Mouse (Mus musculus) forebrain, embryonic 12.5 days (tissue): ENCODE results near the gene Gm10563. TPM values are rescaled to one million over a fixed set of nuclear protein-coding genes. Genes with fewer than 3 reads are reported as not detected.
"Not testable (repeated sequence)": the region's sequence is repeated elsewhere in the genome, so short reads cannot be mapped to it uniquely, and the experiment has no call there.

ENCODE experiments used
- ATAC-seq: fragments of 200-750 bp; cut with Nextera tagmentation; 2 replicates; pipeline ENCODE4 v1.8.0; 2017; ENCODE audit warnings: moderate TSS enrichment; ENCODE audit not compliant: low FRiP score
- H3K27ac ChIP-seq: fragments of 300-500 bp; sonication (generic); 2 replicates; pipeline ENCODE4 v1.5.1; 2016; ENCODE audit warnings: mild to moderate bottlenecking
- H3K27me3 ChIP-seq: fragments of 300-500 bp; sonication (generic); 2 replicates; pipeline ENCODE4 v1.6.1; 2016; ENCODE audit warnings: mild to moderate bottlenecking
- H3K36me3 ChIP-seq: fragments of 300-500 bp; sonication (generic); replicated peaks from 2 replicates; pipeline ENCODE4 v1.6.1; 2016; ENCODE audit warnings: mild to moderate bottlenecking
- H3K4me1 ChIP-seq: fragments of 300-500 bp; sonication (generic); 2 replicates; pipeline ENCODE4 v1.6.1; 2016
- H3K4me2 ChIP-seq: fragments of 300-500 bp; sonication (generic); 2 replicates; pipeline ENCODE4 v1.6.1; 2016; ENCODE audit warnings: mild to moderate bottlenecking, moderate library complexity
- H3K4me3 ChIP-seq: fragments of 300-500 bp; sonication (generic); replicated peaks from 2 replicates; pipeline ENCODE4 v1.5.1; 2016; ENCODE audit warnings: mild to moderate bottlenecking
- H3K9ac ChIP-seq: fragments of 300-500 bp; sonication (generic); 2 replicates; pipeline ENCODE4 v1.6.1; 2016; ENCODE audit warnings: mild to moderate bottlenecking
- H3K9me3 ChIP-seq: fragments of 300-500 bp; sonication (generic); 2 replicates; pipeline ENCODE4 v1.6.1; 2016
- WGBS: fragments of 180-500 bp; shearing (Covaris S2); methylation state at CpG from one replicate; pipeline ENCODE4 v1.1.7; 2016; 5-methylcytosine and 5-hydroxymethylcytosine counted together
- polyA plus RNA-seq: library from polyadenylated mRNA; unstranded; fragments of >200 nt; fragmentation: Nextera tagmentation; extraction: Ambion mirVana; gene quantifications from 2 replicates; pipeline ENCODE4 v1.2.1, GENCODE M21; 2016

The Gm10563 gene
- not detected in 2 replicates for polyA plus RNA-seq

DNA sequence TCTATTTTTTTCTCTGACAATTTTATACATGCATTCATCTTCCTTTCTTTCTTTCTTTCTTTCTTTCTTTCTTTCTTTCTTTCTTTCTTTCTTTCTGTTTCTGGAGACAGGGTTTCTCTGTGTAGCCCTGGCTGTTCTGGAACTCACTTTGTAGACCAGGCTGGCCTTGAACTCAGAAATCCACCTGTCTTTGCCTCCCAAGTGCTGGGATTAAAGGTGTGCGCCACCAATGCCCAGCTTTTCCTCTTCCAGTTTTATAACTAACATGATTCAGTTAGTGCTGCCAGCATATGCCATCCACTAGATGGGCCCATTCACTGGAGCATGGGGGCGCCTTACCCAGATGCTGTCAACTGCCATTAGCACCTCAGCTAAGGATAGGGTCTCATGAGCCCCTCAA lies at the start of gene Gm10563:
TSS of gene Gm10563 (minus strand) at position 101 of the 400 bp plus-strand sequence.
- not testable (repeated sequence) for ATAC-seq, H3K27ac ChIP-seq, H3K4me3 ChIP-seq, H3K4me1 ChIP-seq, H3K27me3 ChIP-seq, H3K9me3 ChIP-seq, H3K4me2 ChIP-seq, H3K9ac ChIP-seq
- H3K36me3 ChIP-seq, result peaks cover 91% of the 10 kb centered on the region
- WGBS, result 93% methylated on average over 2 of the region's 2 CpGs

DNA sequence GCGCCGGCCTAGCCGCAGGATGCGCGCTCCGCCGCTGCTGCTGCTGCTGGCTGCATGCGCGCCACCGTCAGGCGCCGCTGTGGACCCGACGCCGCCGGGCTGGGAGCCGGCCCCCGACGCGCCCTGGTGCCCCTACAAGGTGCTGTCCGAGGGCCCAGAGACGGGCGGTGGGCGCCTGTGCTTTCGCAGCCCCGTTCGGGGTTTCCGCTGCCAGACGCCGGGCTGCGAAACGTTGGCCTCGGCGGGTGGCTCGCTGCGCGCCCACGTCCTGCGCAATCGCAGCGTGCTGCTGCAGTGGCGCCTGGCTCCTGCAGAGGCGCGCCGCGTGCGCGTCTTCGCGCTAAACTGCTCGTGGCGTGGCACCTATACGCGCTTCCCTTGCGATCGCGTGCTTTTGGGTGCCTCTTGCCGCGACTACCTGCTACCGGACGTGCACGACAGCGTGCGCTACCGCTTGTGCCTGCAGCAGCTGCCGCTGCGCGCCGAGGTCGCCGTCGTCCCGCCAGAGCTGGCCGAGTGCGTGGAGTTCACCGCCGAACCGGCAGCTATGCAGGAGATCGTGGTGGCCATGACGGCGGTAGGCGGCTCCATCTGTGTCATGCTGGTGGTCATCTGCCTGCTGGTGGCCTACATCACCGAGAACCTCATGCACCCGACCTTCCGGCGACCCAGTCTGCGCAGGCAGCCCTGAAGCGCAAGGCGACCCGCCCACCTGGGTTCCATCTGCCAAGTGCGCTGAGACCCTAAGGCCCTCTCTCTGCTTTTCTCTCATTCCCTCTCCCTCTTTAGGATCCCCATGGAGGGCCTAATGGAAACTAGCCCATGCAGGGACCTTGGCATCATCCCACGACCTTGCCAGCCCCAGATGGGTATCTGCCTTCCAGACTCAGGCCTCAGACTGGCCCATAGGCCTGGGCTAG lies 49.5 kb upstream of the Gm10563 start:
- WGBS, result 1% methylated on average over 91 of the region's 92 CpGs

DNA sequence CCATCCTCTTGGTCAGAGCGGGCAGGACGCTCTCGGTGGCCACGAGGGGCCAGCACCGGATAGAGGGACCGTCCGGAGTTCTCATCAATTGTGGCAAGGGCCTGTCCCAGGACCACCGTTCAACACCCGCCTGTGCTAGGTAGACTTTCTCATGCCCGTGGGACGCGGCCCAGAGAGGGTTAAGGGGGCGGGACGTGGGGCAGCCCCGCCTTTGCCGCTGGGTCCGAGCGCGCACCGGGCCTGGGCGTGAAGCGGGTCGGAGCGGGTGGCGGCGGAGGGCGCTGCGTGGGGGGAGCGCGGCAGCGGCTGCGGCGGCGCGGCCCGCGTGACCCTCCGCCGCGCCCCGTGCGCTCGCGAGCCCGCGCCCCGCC lies 48.9 kb upstream of the Gm10563 start, which contains the start of gene Fndc10:
TSS of gene Fndc10 (plus strand) at position 232 of the 371 bp plus-strand sequence.
- Histone ChIP-seq H3K4me3 (peak within 1 kb of the TSS; percentile 79), H3K9me3 (0 out of 2 replicates have a peak, but pooled peaks cover 3% of the 10 kb centered on the region), H3K4me2 (peak within 1 kb of the TSS; percentile 88), H3K27me3 (peaks cover 50% of the 10 kb centered on the region), H3K4me1 (peaks cover 23% of the 10 kb centered on the region; the same call in 1 of the 2 replicates), H3K9ac (peak within 1 kb of the TSS; percentile 71), H3K27ac (peak within 1 kb of the TSS; percentile 71; the same call in 1 of the 2 replicates), H3K36me3 (no peaks in the 10 kb centered on the region)
- under 1% methylated on average over 34 of the region's 47 CpGs for WGBS
- ATAC-seq, result peak; percentile 81

More for the DNA sequence above, 49.5 kb upstream of the Gm10563 start:
- peak overlapping the region; percentile 79 for H3K4me3 ChIP-seq
- H3K27me3 ChIP-seq, result peaks cover 50% of the 10 kb centered on the region
- H3K4me2 ChIP-seq, result peak overlapping the region; percentile 88
- H3K36me3 ChIP-seq, result no peaks in the 10 kb centered on the region
- peak; percentile 75 for ATAC-seq
- peak overlapping the region; percentile 71 for H3K9ac ChIP-seq
- 0 out of 2 replicates have a peak, but pooled peaks cover 3% of the 10 kb centered on the region for H3K9me3 ChIP-seq
- peak overlapping the region; percentile 71; the same call in 1 of the 2 replicates for H3K27ac ChIP-seq
- H3K4me1 ChIP-seq, result peaks cover 23% of the 10 kb centered on the region; the same call in 1 of the 2 replicates

DNA sequence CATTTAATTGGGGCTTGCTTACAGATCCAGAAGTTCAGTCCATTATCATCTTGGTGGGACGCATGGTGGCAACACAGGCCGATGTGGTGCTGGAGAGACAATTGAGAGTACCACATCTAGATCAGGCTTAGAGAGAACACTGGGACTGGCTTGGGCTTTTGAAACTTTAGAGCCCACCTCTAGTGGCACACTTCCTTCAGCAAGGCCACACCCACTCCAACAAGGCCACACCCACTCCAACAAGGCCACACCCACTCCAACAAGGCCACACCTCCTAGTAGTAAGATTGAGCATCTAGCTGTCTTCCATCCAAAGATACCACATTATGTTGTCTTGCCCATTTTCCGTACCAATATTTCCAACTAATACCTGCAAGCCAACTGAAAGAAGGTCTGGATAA lies 47.2 kb upstream of the Gm10563 start:
- H3K4me1 ChIP-seq, result peaks cover 23% of the 10 kb centered on the region; the same call in 1 of the 2 replicates
- 97% methylated on average over 3 of the region's 3 CpGs for WGBS
- no peak overlapping the region for H3K27ac ChIP-seq
- H3K9ac ChIP-seq, result no peak overlapping the region
- H3K9me3 ChIP-seq, result 0 out of 2 replicates have a peak, but pooled peaks cover 3% of the 10 kb centered on the region
- H3K36me3 ChIP-seq, result no peaks in the 10 kb centered on the region
- no peak overlapping the region for H3K4me3 ChIP-seq
- no peak overlapping the region for H3K4me2 ChIP-seq
- peaks cover 47% of the 10 kb centered on the region for H3K27me3 ChIP-seq
- no peak for ATAC-seq

DNA sequence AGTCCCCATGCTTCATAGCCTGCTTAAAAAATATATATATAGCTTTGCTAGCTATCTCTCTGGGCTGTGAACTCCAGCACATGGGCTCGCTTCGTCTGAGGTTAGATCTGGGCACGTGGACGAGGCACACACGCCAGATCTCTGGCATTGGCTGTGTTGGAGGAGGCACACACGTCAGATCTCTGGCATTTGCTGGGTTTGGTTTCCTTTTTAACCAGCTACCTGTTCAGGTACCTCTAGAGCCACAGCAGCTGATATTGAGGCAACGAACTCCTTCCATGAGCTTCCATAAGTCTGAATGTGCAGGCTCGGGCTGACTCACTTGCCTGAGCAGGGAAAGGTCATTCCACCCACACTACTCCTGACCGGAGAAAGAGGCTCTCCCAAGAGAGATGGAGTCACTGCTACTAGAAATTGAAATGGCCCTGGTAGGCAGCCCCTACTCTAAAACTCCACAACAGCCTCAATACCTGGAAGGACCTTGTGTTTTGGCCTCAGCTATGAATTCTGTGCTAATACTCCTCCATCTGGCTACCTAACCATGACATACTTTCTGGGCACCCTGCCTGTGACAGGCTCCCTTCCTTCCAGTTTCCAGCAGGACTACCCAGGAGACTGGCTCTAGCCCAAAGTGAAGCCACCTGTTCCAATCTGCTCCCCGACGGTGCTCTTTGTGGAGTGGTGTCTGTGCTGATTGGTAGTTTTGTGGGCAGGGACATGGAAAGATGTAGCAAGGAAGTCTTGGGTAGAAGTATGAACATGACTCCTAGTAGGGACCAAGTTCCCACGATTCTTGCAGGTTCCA lies 45.6 kb upstream of the Gm10563 start:
- Histone ChIP-seq H3K4me3 (no peak overlapping the region), H3K27ac (no peak overlapping the region), H3K4me1 (peaks cover 15% of the 10 kb centered on the region; the same call in 1 of the 2 replicates), H3K27me3 (peaks cover 36% of the 10 kb centered on the region), H3K9ac (no peak overlapping the region), H3K36me3 (no peaks in the 10 kb centered on the region), H3K9me3 (0 out of 2 replicates have a peak, but pooled peaks cover 3% of the 10 kb centered on the region), H3K4me2 (no peak overlapping the region)
- ATAC-seq, result no peak
- WGBS, result 89% methylated on average over 12 of the region's 12 CpGs

DNA sequence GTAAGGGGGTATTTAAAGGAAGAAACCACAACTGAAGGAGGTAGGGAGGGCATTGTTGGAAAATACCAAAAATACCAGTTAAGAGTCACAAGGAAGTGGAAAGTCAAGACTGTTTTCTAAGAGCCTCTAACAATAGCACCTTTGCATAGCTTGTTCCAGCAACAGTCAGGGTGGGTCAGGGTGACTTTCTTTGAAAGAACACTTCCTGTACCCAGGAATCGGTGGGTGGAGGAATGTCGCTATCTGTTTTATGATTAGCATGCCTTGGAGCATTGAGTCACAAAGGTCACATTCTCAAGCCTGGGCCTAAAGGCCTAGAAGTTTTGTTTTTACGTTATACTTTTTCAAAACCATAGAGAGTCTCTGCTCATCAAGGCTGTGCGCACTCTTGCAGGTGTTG lies 42.6 kb upstream of the Gm10563 start:
- not testable (repeated sequence) for H3K36me3 ChIP-seq, H3K4me2 ChIP-seq, ATAC-seq, H3K4me3 ChIP-seq, H3K9ac ChIP-seq, H3K9me3 ChIP-seq, H3K27ac ChIP-seq, H3K4me1 ChIP-seq
- 0 out of 2 replicates have a peak, but pooled peaks cover 11% of the 10 kb centered on the region for H3K27me3 ChIP-seq
- 85% methylated on average over 4 of the region's 4 CpGs for WGBS

DNA sequence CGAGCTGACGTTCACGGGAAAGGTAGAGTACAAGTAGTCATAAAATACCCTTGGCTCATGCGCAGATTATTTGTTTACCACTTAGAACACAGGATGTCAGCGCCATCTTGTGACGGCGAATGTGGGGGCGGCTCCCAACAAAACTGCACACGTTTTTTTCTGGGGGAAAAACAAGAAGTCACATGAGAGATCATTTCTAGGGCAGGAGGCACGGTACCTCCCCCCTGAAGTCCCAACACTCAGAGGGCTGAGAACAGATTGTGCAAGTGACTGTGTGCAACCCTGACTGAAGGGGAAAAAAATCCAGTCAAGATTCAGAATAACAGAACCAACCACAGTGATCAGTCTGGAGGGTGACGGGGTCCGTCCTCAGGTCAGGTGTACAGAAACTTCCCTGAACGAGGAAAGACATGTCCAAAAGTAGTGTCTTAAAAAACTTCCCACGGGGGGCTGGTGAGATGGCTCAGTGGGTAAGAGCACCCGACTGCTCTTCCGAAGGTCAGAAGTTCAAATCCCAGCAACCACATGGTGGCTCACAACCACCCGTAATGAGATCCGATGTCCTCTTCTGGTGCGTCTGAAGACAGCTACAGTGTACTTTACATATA lies 38.6 kb upstream of the Gm10563 start:
- H3K27me3 ChIP-seq, H3K27ac ChIP-seq, H3K4me3 ChIP-seq, H3K36me3 ChIP-seq, H3K4me1 ChIP-seq, H3K9ac ChIP-seq, H3K4me2 ChIP-seq, ATAC-seq, H3K9me3 ChIP-seq: not testable (repeated sequence)
- 92% methylated on average over 16 of the region's 19 CpGs for WGBS

DNA sequence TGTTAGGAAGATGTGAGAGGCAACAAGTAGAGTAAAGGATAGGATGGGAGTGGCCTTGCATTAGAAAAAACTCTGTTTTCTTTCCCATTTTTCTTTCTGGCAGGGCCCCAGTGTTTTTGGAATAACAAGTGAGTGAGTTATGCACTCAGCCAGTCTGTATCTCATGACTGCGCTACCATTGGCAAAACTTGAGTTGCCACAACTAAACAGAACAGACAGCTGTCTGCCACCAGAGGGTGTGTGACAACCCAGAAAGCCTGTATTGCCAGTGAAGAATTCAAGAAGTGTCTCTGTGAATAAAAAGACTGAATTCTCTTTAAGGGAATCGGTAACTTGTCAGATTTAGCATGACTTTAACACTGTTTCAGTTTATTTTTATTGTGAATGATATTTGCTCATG lies 30.8 kb upstream of the Gm10563 start:
- Histone ChIP-seq H3K27ac (no peak overlapping the region), H3K4me1 (no peaks in the 10 kb centered on the region), H3K36me3 (no peaks in the 10 kb centered on the region), H3K4me3 (no peak overlapping the region), H3K4me2 (no peak overlapping the region), H3K9ac (no peak overlapping the region), H3K27me3 (0 out of 2 replicates have a peak, but pooled peaks cover 2% of the 10 kb centered on the region), H3K9me3 (no peaks in the 10 kb centered on the region)
- WGBS, result 88% methylated on average over 2 of the region's 2 CpGs
- no peak for ATAC-seq

DNA sequence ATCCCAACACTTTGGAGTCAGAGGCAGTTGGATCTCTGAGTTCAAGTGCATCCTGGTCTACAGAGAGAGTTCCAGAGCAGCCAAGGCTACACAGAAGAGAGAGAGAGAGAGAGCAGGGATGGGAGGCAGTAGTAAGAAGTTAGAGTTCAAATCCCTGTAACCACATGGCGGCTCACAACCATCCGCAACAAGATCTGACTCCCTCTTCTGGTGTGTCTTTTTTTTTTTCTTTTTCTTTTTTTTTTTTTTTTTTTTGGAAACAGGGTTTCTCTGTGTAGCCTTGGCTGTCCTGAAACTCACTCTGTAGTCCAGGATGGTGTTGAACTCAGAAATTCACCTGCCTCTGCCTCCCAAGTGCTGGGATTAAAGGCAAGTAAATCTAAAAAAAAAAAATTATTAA lies 26.9 kb upstream of the Gm10563 start:
- WGBS, result 36% methylated on average over 2 of the region's 2 CpGs
- Histone ChIP-seq H3K27ac (no peak overlapping the region), H3K9ac (no peak overlapping the region), H3K27me3 (0 out of 2 replicates have a peak, but pooled peaks cover 2% of the 10 kb centered on the region), H3K4me1 (peaks cover 10% of the 10 kb centered on the region), H3K9me3 (no peaks in the 10 kb centered on the region), H3K36me3 (no peaks in the 10 kb centered on the region), H3K4me2 (no peak overlapping the region), H3K4me3 (no peak overlapping the region)
- ATAC-seq, result no peak

DNA sequence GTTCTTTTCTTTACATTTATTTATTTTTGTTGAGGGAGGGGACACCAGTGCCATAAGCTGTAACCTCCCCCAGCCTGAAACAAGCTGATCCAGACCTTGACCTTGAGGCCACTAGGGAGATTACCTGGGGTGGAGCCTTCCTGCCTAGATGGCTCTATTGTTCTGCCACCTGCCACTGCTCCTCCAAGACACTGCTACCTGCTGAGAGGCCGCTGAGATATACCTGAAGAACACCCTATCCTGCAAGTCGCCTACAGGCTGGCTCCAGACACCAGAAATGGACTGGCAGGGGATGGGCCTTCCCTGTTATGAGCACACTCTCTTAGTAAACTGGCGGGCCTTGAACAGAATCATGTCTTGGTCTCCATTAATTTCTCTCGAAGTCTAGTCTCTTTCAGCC lies 25.0 kb upstream of the Gm10563 start:
- H3K9me3 ChIP-seq, H3K36me3 ChIP-seq, H3K27ac ChIP-seq, H3K9ac ChIP-seq, H3K27me3 ChIP-seq, ATAC-seq: not testable (repeated sequence)
- WGBS, result 65% methylated on average over 4 of the region's 4 CpGs
- Histone ChIP-seq H3K4me3 (peak overlapping the region; percentile 87; the same call in 1 of the 2 replicates), H3K4me2 (0 out of 2 replicates have a peak overlapping the region, but pooled peaks have one; percentile 94), H3K4me1 (peaks cover 10% of the 10 kb centered on the region)

DNA sequence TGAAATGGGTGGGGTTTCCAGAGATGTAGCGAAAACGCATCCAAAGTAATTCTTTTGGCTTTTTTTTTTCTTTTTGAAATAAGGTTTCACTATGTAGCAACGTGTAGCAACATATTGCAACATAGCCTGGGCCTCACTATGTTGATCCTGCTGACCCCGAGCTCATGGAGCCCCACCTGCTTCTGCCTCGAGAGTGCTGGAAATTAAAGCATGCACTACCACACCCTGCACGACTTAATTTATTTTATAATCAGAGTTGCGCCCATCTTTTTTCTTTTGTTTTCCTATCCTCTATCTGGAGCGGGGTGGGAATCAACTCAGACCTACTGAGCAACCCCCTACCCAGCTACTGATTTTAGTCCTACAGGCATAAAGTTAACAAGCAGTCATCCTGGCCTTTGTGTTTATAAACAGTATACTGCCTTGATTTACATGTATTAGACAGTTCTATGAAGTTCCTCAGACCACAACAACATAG lies 24.4 kb upstream of the Gm10563 start:
- H3K9ac ChIP-seq, result peak overlapping the region; percentile 86; the same call in 1 of the 2 replicates
- no peak overlapping the region for H3K27ac ChIP-seq
- 1% methylated on average over 8 of the region's 8 CpGs for WGBS

More for the DNA sequence above, 24.4 kb upstream of the Gm10563 start:
- Histone ChIP-seq H3K4me1 (peaks cover 10% of the 10 kb centered on the region), H3K9me3 (no peaks in the 10 kb centered on the region), H3K27me3 (0 out of 2 replicates have a peak, but pooled peaks cover 2% of the 10 kb centered on the region), H3K4me2 (peak overlapping the region; percentile 94), H3K4me3 (peak overlapping the region; percentile 87), H3K36me3 (no peaks in the 10 kb centered on the region)
- peak; percentile 59 for ATAC-seq
